Mouse (Mus musculus) lung, adult 2 months (tissue): Measurements from ENCODE around the gene AI837181. TPM values are rescaled to one million over a fixed set of nuclear protein-coding genes. Genes with fewer than 3 reads are reported as not detected.

Experiments used
- DNase-seq: peaks from one replicate; pipeline ENCODE4 v3.0.0; 2022
- H3K4me1 ChIP-seq: fragments of 200-500 bp; 2 replicates; pipeline ENCODE4 v1.6.1; 2011; ENCODE audit warnings: low read length; ENCODE audit not compliant: control insufficient read depth, insufficient read depth
- H3K4me3 ChIP-seq: fragments of 200-500 bp; replicated peaks from 2 replicates; pipeline ENCODE3; 2011; ENCODE audit warnings: low read depth, mild to moderate bottlenecking, control low read depth, low read length; ENCODE audit errors: extremely low read depth
- CTCF ChIP-seq: fragments of 200-500 bp; IDR thresholded peaks from 2 replicates; pipeline ENCODE4 v1.5.1; 2011; ENCODE audit warnings: mild to moderate bottlenecking, low read length, control low read depth; ENCODE audit not compliant: insufficient read depth
- POLR2A ChIP-seq: fragments of 200-500 bp; IDR thresholded peaks from 2 replicates; pipeline ENCODE4 v1.6.1; 2011; ENCODE audit warnings: low read depth, mild to moderate bottlenecking, control low read depth, low read length, borderline replicate concordance; ENCODE audit errors: extremely low read depth
- WGBS: fragments of 180-500 bp; shearing (Covaris S2); methylation state at CpG from one replicate; pipeline ENCODE4 v1.1.7; 2018; 5-methylcytosine and 5-hydroxymethylcytosine counted together
- polyA plus RNA-seq: library from polyadenylated mRNA; depleted of rRNA; stranded (reverse); fragments of >200 nt; gene quantifications from 2 replicates; pipeline ENCODE4 v1.2.3, GENCODE M21; 2012; rRNA removed

Gene AI837181
- polyA plus RNA-seq = 85.2 and 86.7 TPM in 2 replicates

GRCm38 (mm10) chr19:5424782-5425741 lies at the start of gene AI837181, which contains the start of gene Drap1:
TSS of gene AI837181 (plus strand) at chr19:5425144.
TSS of gene Drap1 (minus strand) at chr19:5424979.
- Histone ChIP-seq H3K4me1 (peaks cover 17% of the 10 kb centered on the region), H3K4me3 (peak within 1 kb of the TSS; percentile 98)
- under 1% methylated on average over 66 of the region's 87 CpGs for WGBS
- peak; percentile 89 for DNase-seq
- TF ChIP-seq POLR2A (peak; percentile 58; the same call in 1 of the 2 replicates), CTCF (no peak)

- no peak overlapping the region for H3K4me3 ChIP-seq
- TF ChIP-seq POLR2A = no peak
- TF ChIP-seq CTCF = no peak
- 80% methylated on average over 1 of the region's 1 CpGs for WGBS
- no peak for DNase-seq
- no peaks in the 10 kb centered on the region for H3K4me1 ChIP-seq
Measured at GRCm38 (mm10) chr19:5377446-5377845, 47.5 kb upstream of the AI837181 start.

- H3K4me3 ChIP-seq = no peak overlapping the region
- 94% methylated on average over 12 of the region's 12 CpGs for WGBS
- peaks cover 7% of the 10 kb centered on the region; the same call in 1 of the 2 replicates for H3K4me1 ChIP-seq
- TF ChIP-seq CTCF = no peak
- TF ChIP-seq POLR2A = no peak
- no peak for DNase-seq
Measured at GRCm38 (mm10) chr19:5383326-5383725, 41.6 kb upstream of the AI837181 start.

GRCm38 (mm10) chr19:5384715-5385114 lies 40.2 kb upstream of the AI837181 start:
- Histone ChIP-seq H3K4me3 (no peak overlapping the region), H3K4me1 (peaks cover 10% of the 10 kb centered on the region; the same call in 1 of the 2 replicates)
- no peak for TF ChIP-seq POLR2A
- TF ChIP-seq CTCF = no peak
- WGBS = 88% methylated on average over 8 of the region's 8 CpGs
- no peak for DNase-seq

- DNase-seq = no peak
- WGBS = under 1% methylated on average over 43 of the region's 43 CpGs
- no peak for TF ChIP-seq POLR2A
- no peak for TF ChIP-seq CTCF
- Histone ChIP-seq H3K4me1 (peaks cover 10% of the 10 kb centered on the region; the same call in 1 of the 2 replicates), H3K4me3 (peak overlapping the region; percentile 77)
Measured at GRCm38 (mm10) chr19:5388011-5388441, 36.9 kb upstream of the AI837181 start.

- no peak for TF ChIP-seq CTCF
- peak; percentile 96 for TF ChIP-seq POLR2A
- peaks cover 10% of the 10 kb centered on the region; the same call in 1 of the 2 replicates for H3K4me1 ChIP-seq
- peak within 1 kb of the TSS; percentile 96 for H3K4me3 ChIP-seq
- DNase-seq = peak; percentile 88
- WGBS = 1% methylated on average over 43 of the region's 43 CpGs
Measured at GRCm38 (mm10) chr19:5388588-5389242, 36.2 kb upstream of the AI837181 start, which contains the start of gene Sart1. TSS of gene Sart1 (minus strand) at chr19:5388703.

- DNase-seq = peak; percentile 37
- whole genome bisulfite sequencing = 6% methylated on average over 12 of the region's 12 CpGs
- peaks cover 10% of the 10 kb centered on the region; the same call in 1 of the 2 replicates for H3K4me1 ChIP-seq
Measured at GRCm38 (mm10) chr19:5389647-5390046, 35.3 kb upstream of the AI837181 start.

GRCm38 (mm10) chr19:5390416-5390815 lies 34.5 kb upstream of the AI837181 start:
- no peak overlapping the region for H3K4me3 ChIP-seq
- DNase-seq = no peak
- WGBS = 54% methylated on average over 8 of the region's 8 CpGs
- peaks cover 10% of the 10 kb centered on the region; the same call in 1 of the 2 replicates for H3K4me1 ChIP-seq
- TF ChIP-seq CTCF (no peak), POLR2A (no peak)

More at GRCm38 (mm10) chr19:5389647-5390046, 35.3 kb upstream of the AI837181 start:
- no peak for TF ChIP-seq CTCF
- TF ChIP-seq POLR2A = peak; percentile 43; the same call in 1 of the 2 replicates
- H3K4me3 ChIP-seq = peak overlapping the region; percentile 50

GRCm38 (mm10) chr19:5392892-5393291 lies 32.1 kb upstream of the AI837181 start:
- TF ChIP-seq POLR2A (no peak), CTCF (no peak)
- DNase-seq = peak; percentile 37
- 33% methylated on average over 4 of the region's 4 CpGs for WGBS
- H3K4me1 ChIP-seq = peaks cover 3% of the 10 kb centered on the region; the same call in 1 of the 2 replicates
- H3K4me3 ChIP-seq = no peak overlapping the region
